8 mouse cellular contexts compared by ENCODE assay signal in the genomic region with DNA sequence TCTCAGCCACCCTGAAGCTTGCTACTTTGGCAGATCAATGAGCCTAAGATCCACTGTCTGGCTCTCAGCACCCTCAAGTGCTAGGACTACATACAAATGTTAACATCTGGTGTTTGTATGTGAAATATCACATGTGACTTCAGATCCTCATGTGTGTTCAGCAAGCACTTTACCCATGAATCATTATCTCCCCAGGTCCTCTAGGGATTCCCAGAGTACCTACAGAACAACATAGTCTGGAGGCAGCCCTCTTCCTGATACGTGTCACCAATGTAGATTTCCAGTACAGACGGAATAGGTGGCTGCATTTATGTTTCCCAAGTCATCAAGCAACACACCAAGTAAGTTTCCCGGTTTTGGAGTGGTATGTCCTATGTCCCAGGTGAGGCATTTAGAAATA. TPM values are rescaled to one million over a fixed set of nuclear protein-coding genes. Genes with fewer than 3 reads are reported as not detected.
DNase-seq lines count a peak whose midpoint lies in the region; ATAC-seq lines count a peak whose summit lies in the region.

No protein-coding gene starts in this region.

- H3K4me3 ChIP-seq in forebrain, embryonic 14.5 days (ENCODE audit: low read depth, low read length): peak overlapping the region; percentile 76
- peak overlapping the region; percentile 73 for H3K4me3 ChIP-seq in liver, embryonic 13.5 days (replicated peaks)
- peak overlapping the region; percentile 91 for H3K4me3 ChIP-seq in stomach, embryonic 14.5 days (ENCODE audit: low read depth, low read length)

- no peaks in the 10 kb centered on the region for H3K27me3 ChIP-seq in forebrain, embryonic 14.5 days (replicated peaks; ENCODE audit: control insufficient read depth, insufficient read depth, low read length)
- H3K27me3 ChIP-seq in liver, embryonic 13.5 days: no peaks in the 10 kb centered on the region
- H3K27me3 ChIP-seq in stomach, embryonic 14.5 days (ENCODE audit: control insufficient read depth, insufficient read depth, low read length): no peaks in the 10 kb centered on the region

- no peaks in the 10 kb centered on the region for H3K36me3 ChIP-seq in forebrain, embryonic 14.5 days (ENCODE audit: control insufficient read depth, insufficient read depth, low read length)
- H3K36me3 ChIP-seq in liver, embryonic 13.5 days: peaks cover 11% of the 10 kb centered on the region
- H3K36me3 ChIP-seq in stomach, embryonic 14.5 days (ENCODE audit: control insufficient read depth, insufficient read depth, low read length): no peaks in the 10 kb centered on the region; the same call in 1 of the 2 replicates

- peak overlapping the region; percentile 77 for H3K9ac ChIP-seq in forebrain, embryonic 14.5 days (ENCODE audit: low read length)
- peak overlapping the region; percentile 87 for H3K9ac ChIP-seq in liver, embryonic 13.5 days
- H3K9ac ChIP-seq in stomach, embryonic 14.5 days (replicated peaks; ENCODE audit: low read depth, low read length): peak overlapping the region; percentile 73

- H3K27ac ChIP-seq in forebrain, embryonic 14.5 days (ENCODE audit: low read depth, low read length): no peak overlapping the region; the same call in 1 of the 2 replicates
- peak overlapping the region; percentile 89 for H3K27ac ChIP-seq in liver, embryonic 13.5 days
- peak overlapping the region; percentile 83 for H3K27ac ChIP-seq in stomach, embryonic 14.5 days (ENCODE audit: low read length)

- peak; percentile 2 for DNase-seq in adrenal gland, adult 2 months
- DNase-seq in adrenal gland, adult 18-20 months (ENCODE audit: low spot score in 2 of 2): no peak
- DNase-seq in right cerebral cortex, adult 2 months (ENCODE audit: low spot score in 2 of 2): peak; percentile 5 to 18
- DNase-seq in right cerebral cortex, postnatal 14 days: no peak
- DNase-seq in forebrain, embryonic 14.5 days (ENCODE audit: low spot score): peak; percentile 14
- DNase-seq in liver, embryonic 13.5 days: peak; percentile 22
- no peak for DNase-seq in thymus, postnatal 10 days (ENCODE audit: low spot score in 2 of 2)

- H3K9me3 ChIP-seq in forebrain, embryonic 14.5 days (replicated peaks; ENCODE audit: control insufficient read depth, low read length): no peaks in the 10 kb centered on the region
- H3K9me3 ChIP-seq in liver, embryonic 13.5 days (replicated peaks): no peaks in the 10 kb centered on the region
- H3K9me3 ChIP-seq in stomach, embryonic 14.5 days (ENCODE audit: control insufficient read depth, low read depth, low read length): no peaks in the 10 kb centered on the region

- H3K4me2 ChIP-seq in forebrain, embryonic 14.5 days (ENCODE audit: low read length): peak overlapping the region; percentile 88
- peak overlapping the region; percentile 89 for H3K4me2 ChIP-seq in liver, embryonic 13.5 days
- H3K4me2 ChIP-seq in stomach, embryonic 14.5 days (replicated peaks; ENCODE audit: low read depth, low read length): peak overlapping the region; percentile 83

- H3K4me1 ChIP-seq in forebrain, embryonic 14.5 days (ENCODE audit: control insufficient read depth, insufficient read depth, low read length): peaks cover 9% of the 10 kb centered on the region; the same call in 1 of the 2 replicates
- peaks cover 21% of the 10 kb centered on the region for H3K4me1 ChIP-seq in liver, embryonic 13.5 days (replicated peaks)
- H3K4me1 ChIP-seq in stomach, embryonic 14.5 days (ENCODE audit: control insufficient read depth, insufficient read depth, low read length): 0 out of 2 replicates have a peak, but pooled peaks cover 5% of the 10 kb centered on the region

- ATAC-seq in forebrain, embryonic 14.5 days: no peak
- ATAC-seq in liver, embryonic 13.5 days (ENCODE audit: low read depth): no peak
- no peak for ATAC-seq in stomach, embryonic 14.5 days (ENCODE audit: insufficient number of reproducible peaks, insufficient read depth, low FRiP score, low read depth)

- 2% methylated on average over 3 of the region's 3 CpGs for WGBS in forebrain, embryonic 14.5 days
- WGBS in liver, embryonic 13.5 days (ENCODE audit: insufficient replicate concordance): 0% methylated on average over 3 of the region's 3 CpGs
- 3% methylated on average over 3 of the region's 3 CpGs for WGBS in stomach, embryonic 14.5 days

RNA-seq across cellular contexts. Expression of gene Ncapg, which starts 0.9 kb away (rescaled TPM):
- total RNA-seq in adrenal gland, adult 2 months (2021): under 1 TPM; 0.73 to 0.98 TPM
- 0.09 and 0.10 TPM in 2 replicates for polyA plus RNA-seq in adrenal gland, adult 2 months (2012; rRNA removed)
- under 1 TPM; 0.43 to 0.61 TPM for total RNA-seq in adrenal gland, adult 18-20 months (2021)
- 31.0 and 32.1 TPM in 2 replicates for polyA plus RNA-seq in forebrain, embryonic 14.5 days (2014; fragmentation: Nextera tagmentation; extraction: Ambion mirVana)
- polyA plus RNA-seq in liver, embryonic 13.5 days (2015; fragmentation: Nextera tagmentation; extraction: Ambion mirVana): 56.2 and 67.7 TPM in 2 replicates
- polyA plus RNA-seq in stomach, embryonic 14.5 days (2014; fragmentation: Nextera tagmentation; extraction: Ambion mirVana): 55.1 and 55.6 TPM in 2 replicates

RNA-seq across cellular contexts. Expression of gene Fam184b, which starts 29.4 kb away (rescaled TPM):
- under 1 TPM; 0.17 to 0.41 TPM for total RNA-seq in adrenal gland, adult 2 months (2021)
- not detected in 2 replicates for polyA plus RNA-seq in adrenal gland, adult 2 months (2012; rRNA removed)
- under 1 TPM; 0.20 to 0.22 TPM for total RNA-seq in adrenal gland, adult 18-20 months (2021)
- 2.9 and 4.2 TPM in 2 replicates for polyA plus RNA-seq in forebrain, embryonic 14.5 days (2014; fragmentation: Nextera tagmentation; extraction: Ambion mirVana)
- polyA plus RNA-seq in liver, embryonic 13.5 days (2015; fragmentation: Nextera tagmentation; extraction: Ambion mirVana): 0.07 and 0.10 TPM in 2 replicates
- 4.0 TPM in 2 replicates for polyA plus RNA-seq in stomach, embryonic 14.5 days (2014; fragmentation: Nextera tagmentation; extraction: Ambion mirVana)

Comparison
In these comparisons a context has a peak if more than half of its experiments do, and no peak if none do; other contexts are left out.
1. DNase-seq: peak in adrenal gland, adult 2 months (single experiment), right cerebral cortex, adult 2 months (2 of 2), forebrain, embryonic 14.5 days (single experiment) and liver, embryonic 13.5 days (single experiment); none in adrenal gland, adult 18-20 months (0 of 2), right cerebral cortex, postnatal 14 days (single experiment) and thymus, postnatal 10 days (0 of 2).
2. RNA of gene Ncapg, which starts 0.9 kb away (polyA plus RNA-seq): 56.2 to 67.7 TPM in liver, embryonic 13.5 days, 55.1 to 55.6 TPM in stomach, embryonic 14.5 days and 31.0 to 32.1 TPM in forebrain, embryonic 14.5 days; 0.09 to 0.10 TPM in adrenal gland, adult 2 months; every median in the first group is over 10 times any median in the second.
3. Peak in every context shown above with its lines, with median percentiles within 50 percentile points of each other: H3K4me2 ChIP-seq, H3K4me3 ChIP-seq and H3K9ac ChIP-seq.